In genomic region chr12:110600225-110600991, GRCm38 (mm10) we compare ENCODE assay signal across 8 mouse cellular contexts. TPM values are rescaled to one million over a fixed set of nuclear protein-coding genes. Genes with fewer than 3 reads are reported as not detected.
DNase-seq lines count a peak whose midpoint lies in the region; ATAC-seq and TF ChIP-seq lines count a peak whose summit lies in the region.

No protein-coding gene starts in this region.

- peaks cover 34% of the 10 kb centered on the region for H3K79me2 ChIP-seq in MEL (ENCODE audit: control insufficient read depth, insufficient read depth, low read length, poor library complexity)

- H3K4me3 ChIP-seq in heart, embryonic 16.5 days (ENCODE audit: low read length): peak overlapping the region; percentile 88
- peak overlapping the region; percentile 45 to 63 for H3K4me3 ChIP-seq in MEL (ENCODE audit: control insufficient read depth in 1 of 2, insufficient read depth in 1 of 2, low read depth in 2 of 2, low read length in 2 of 2)
- peak overlapping the region; percentile 88 for H3K4me3 ChIP-seq in forebrain, embryonic 12.5 days (replicated peaks)
- peak overlapping the region; percentile 99 for H3K4me3 ChIP-seq in liver, embryonic 15.5 days (replicated peaks)

- peak overlapping the region; percentile 67 for H3K4me2 ChIP-seq in heart, embryonic 16.5 days (ENCODE audit: low read depth, low read length)
- H3K4me2 ChIP-seq in forebrain, embryonic 12.5 days: peak overlapping the region; percentile 83
- peak overlapping the region; percentile 87 for H3K4me2 ChIP-seq in liver, embryonic 15.5 days

- H3K4me1 ChIP-seq in heart, embryonic 16.5 days (ENCODE audit: control insufficient read depth, insufficient read depth, low read length): peaks cover 19% of the 10 kb centered on the region
- H3K4me1 ChIP-seq in MEL (ENCODE audit: control insufficient read depth in 1 of 2, insufficient read depth in 2 of 2, low read length in 2 of 2): peaks cover 11 to 24% of the 10 kb centered on the region in 2 experiments
- H3K4me1 ChIP-seq in forebrain, embryonic 12.5 days: peaks cover 32% of the 10 kb centered on the region
- peaks cover 32% of the 10 kb centered on the region for H3K4me1 ChIP-seq in liver, embryonic 15.5 days (replicated peaks)

- TF ChIP-seq POLR2A in MEL (IDR thresholded peaks at IDR 0.05; ENCODE audit: control insufficient read depth in 1 of 2, insufficient read depth in 1 of 2, low read depth in 1 of 2, low read length in 2 of 2, poor library complexity in 1 of 2): no peak

- no peak overlapping the region for H3K27ac ChIP-seq in heart, embryonic 16.5 days (ENCODE audit: low read length)
- no peak overlapping the region for H3K27ac ChIP-seq in MEL (ENCODE audit: control insufficient read depth, low read depth, low read length)
- no peak overlapping the region for H3K27ac ChIP-seq in forebrain, embryonic 12.5 days
- no peak overlapping the region for H3K27ac ChIP-seq in liver, embryonic 15.5 days (replicated peaks)

- no peak for TF ChIP-seq CTCF in MEL (IDR thresholded peaks at IDR 0.05 in 2 of 3, conservative IDR thresholded peaks at IDR 0.05 in 1 of 3; ENCODE audit: control insufficient read depth in 1 of 3, insufficient read depth in 1 of 3, low read depth in 2 of 3, low read length in 3 of 3, poor library complexity in 1 of 3, severe bottlenecking in 1 of 3)

- H3K9me3 ChIP-seq in heart, embryonic 16.5 days (replicated peaks; ENCODE audit: control insufficient read depth, low read length): no peaks in the 10 kb centered on the region
- no peaks in the 10 kb centered on the region for H3K9me3 ChIP-seq in MEL (replicated peaks; ENCODE audit: insufficient read depth, low read length)
- H3K9me3 ChIP-seq in forebrain, embryonic 12.5 days: no peaks in the 10 kb centered on the region
- no peaks in the 10 kb centered on the region for H3K9me3 ChIP-seq in liver, embryonic 15.5 days (replicated peaks)

- H3K9ac ChIP-seq in heart, embryonic 16.5 days (ENCODE audit: low read length): peak overlapping the region; percentile 38; the same call in 1 of the 2 replicates
- H3K9ac ChIP-seq in MEL (ENCODE audit: control insufficient read depth, low read depth, low read length, poor library complexity, severe bottlenecking): peak overlapping the region; percentile 53; the same call in 1 of the 2 replicates
- 0 out of 2 replicates have a peak overlapping the region, but pooled peaks have one; percentile 13 for H3K9ac ChIP-seq in forebrain, embryonic 12.5 days
- H3K9ac ChIP-seq in liver, embryonic 15.5 days: peak overlapping the region; percentile 96; the same call in 1 of the 2 replicates

- no peak for TF ChIP-seq RAD21 in MEL (IDR thresholded peaks at IDR 0.05; ENCODE audit: low read depth, low read length)

- H3K27me3 ChIP-seq in heart, embryonic 16.5 days (ENCODE audit: control insufficient read depth, insufficient read depth, low read length): no peaks in the 10 kb centered on the region
- H3K27me3 ChIP-seq in MEL (ENCODE audit: control insufficient read depth in 1 of 2, insufficient read depth in 2 of 2, low read length in 2 of 2): no peaks in the 10 kb centered on the region
- H3K27me3 ChIP-seq in forebrain, embryonic 12.5 days: peaks cover 17% of the 10 kb centered on the region
- peaks cover 34% of the 10 kb centered on the region for H3K27me3 ChIP-seq in liver, embryonic 15.5 days

- WGBS in heart, embryonic 16.5 days: 49% methylated on average over 13 of the region's 13 CpGs
- WGBS in forebrain, embryonic 12.5 days: 54% methylated on average over 13 of the region's 13 CpGs
- WGBS in liver, embryonic 15.5 days (ENCODE audit: insufficient replicate concordance): 50% methylated on average over 13 of the region's 13 CpGs

- no peak for TF ChIP-seq EP300 in MEL (IDR thresholded peaks at IDR 0.05; ENCODE audit: low read depth in 1 of 2, low read length in 2 of 2)

- H3K36me3 ChIP-seq in heart, embryonic 16.5 days (ENCODE audit: control insufficient read depth, insufficient read depth): no peaks in the 10 kb centered on the region
- peaks cover 0 to 20% of the 10 kb centered on the region in 2 experiments; a peak in 2 of 4 replicates for H3K36me3 ChIP-seq in MEL (ENCODE audit: control insufficient read depth in 1 of 2, insufficient read depth in 2 of 2, low read length in 2 of 2)
- 0 out of 2 replicates have a peak, but pooled peaks cover 3% of the 10 kb centered on the region for H3K36me3 ChIP-seq in forebrain, embryonic 12.5 days (replicated peaks)
- H3K36me3 ChIP-seq in liver, embryonic 15.5 days (replicated peaks): no peaks in the 10 kb centered on the region

- no peak for DNase-seq in heart, postnatal 36 days
- no peak for DNase-seq in MEL (ENCODE audit: low read depth, low spot score)
- DNase-seq in spleen, postnatal 36 days (ENCODE audit: low spot score in 2 of 2): no peak
- no peak for DNase-seq in lung, postnatal 25 days (ENCODE audit: low spot score)
- no peak for DNase-seq in adrenal gland, postnatal 14 days

- ATAC-seq in heart, embryonic 16.5 days (replicated peaks; ENCODE audit: extremely low read depth, insufficient read depth, low FRiP score): no peak
- peak; percentile 15 for ATAC-seq in forebrain, embryonic 12.5 days (ENCODE audit: low FRiP score)
- no peak for ATAC-seq in liver, embryonic 15.5 days (ENCODE audit: insufficient read depth)

- intact Hi-C loops in heart, postnatal 36 days (cut with DNase I): no loop called here

TF ChIP-seq in MEL, 35 proteins besides CTCF, POLR2A, EP300 and RAD21:
- TF ChIP-seq POLR2AphosphoS2 (IDR thresholded peaks at IDR 0.05; ENCODE audit: low read length): no peak
- TF ChIP-seq MXI1 (IDR thresholded peaks at IDR 0.05; ENCODE audit: low read depth, low read length): no peak
- TF ChIP-seq POLR2AphosphoS5 (IDR thresholded peaks at IDR 0.05; ENCODE audit: borderline replicate concordance, low read depth, low read length): no peak
- TF ChIP-seq JUND (IDR thresholded peaks at IDR 0.05; ENCODE audit: low read depth, low read length): no peak
- TF ChIP-seq ZNF384 (IDR thresholded peaks at IDR 0.05; ENCODE audit: low read depth, low read length): no peak
- no peak for TF ChIP-seq MEF2A (IDR thresholded peaks at IDR 0.05; ENCODE audit: extremely low read depth, insufficient replicate concordance, low read depth, low read length, poor library complexity, severe bottlenecking)
- no peak for TF ChIP-seq UBTF (IDR thresholded peaks at IDR 0.05; ENCODE audit: borderline replicate concordance, insufficient read depth, low read depth, low read length)
- no peak for TF ChIP-seq MAFK (IDR thresholded peaks at IDR 0.05; ENCODE audit: borderline replicate concordance, low read depth, low read length)
- TF ChIP-seq E2F4 (IDR thresholded peaks at IDR 0.05; ENCODE audit: borderline replicate concordance, low read depth, low read length): no peak
- no peak for TF ChIP-seq NELFE (IDR thresholded peaks at IDR 0.05; ENCODE audit: low read depth, low read length)
- TF ChIP-seq ZC3H11A (IDR thresholded peaks at IDR 0.05; ENCODE audit: low read depth, low read length): no peak
- no peak for TF ChIP-seq GABPA (IDR thresholded peaks at IDR 0.05; ENCODE audit: low read depth, low read length)
- TF ChIP-seq ZMIZ1 (IDR thresholded peaks at IDR 0.05; ENCODE audit: low read depth, low read length): no peak
- no peak for TF ChIP-seq NRF1 (IDR thresholded peaks at IDR 0.05; ENCODE audit: insufficient read depth, low read depth, low read length, poor library complexity, severe bottlenecking)
TF ChIP-seq in MEL: peak in this region for 0.

RNA-seq across cellular contexts. Expression of gene Dync1h1, which starts 0.8 kb away (rescaled TPM):
- polyA plus RNA-seq in heart, embryonic 16.5 days (2015; fragmentation: Nextera tagmentation; extraction: Ambion mirVana): 40.6 and 42.1 TPM in 2 replicates
- total RNA-seq in heart, postnatal 36 days (2021): 100 to 1,000 TPM; 143 to 146 TPM
- 98.2 and 101 TPM in 2 replicates for total RNA-seq in MEL (2012; rRNA removed)
- 100 to 1,000 TPM; 157 to 230 TPM for polyA plus RNA-seq in MEL (2012; ENCODE audit: insufficient read depth in 1 of 2, insufficient read length in 2 of 2, low read depth in 1 of 2, low replicate concordance in 2 of 2, missing spikeins in 1 of 2)
- 97.5 and 98.8 TPM in 2 replicates for polyA plus RNA-seq in forebrain, embryonic 12.5 days (2016; fragmentation: Nextera tagmentation; extraction: Ambion mirVana)
- polyA plus RNA-seq in liver, embryonic 15.5 days (2015; fragmentation: Nextera tagmentation; extraction: Ambion mirVana): 11.2 and 14.6 TPM in 2 replicates
- total RNA-seq in adrenal gland, postnatal 14 days (2021): 129 and 133 TPM in 2 replicates

Comparison
In these comparisons a context has a peak if more than half of its experiments do, and no peak if none do; other contexts are left out.
1. H3K9ac ChIP-seq: peak in every context shown above with its lines; median percentile 96 in liver, embryonic 15.5 days; 53 in MEL; 38 in heart, embryonic 16.5 days; 13 in forebrain, embryonic 12.5 days.